Mouse (Mus musculus) small intestine, adult 2 months (tissue): ENCODE measurements around the gene Bst2.

Experiments used
- CTCF ChIP-seq: fragments of 200-500 bp; IDR thresholded peaks from 2 replicates; pipeline ENCODE4 v1.5.1; 2012; ENCODE audit warnings: low read depth, mild to moderate bottlenecking, control low read depth, inconsistent platforms, low read length, moderate library complexity, mixed read lengths; ENCODE audit not compliant: insufficient replicate concordance, insufficient read length; ENCODE audit errors: extremely low read depth
- POLR2A ChIP-seq: fragments of 200-500 bp; IDR thresholded peaks from 2 replicates; pipeline ENCODE4 v1.6.1; 2012; ENCODE audit warnings: low read depth, mild to moderate bottlenecking, control low read depth, inconsistent platforms, low read length, moderate library complexity

- TF ChIP-seq CTCF (no peak), POLR2A (no peak)
Observed at GRCm38 (mm10) chr8:71486136-71486529, 51.1 kb downstream of the Bst2 start.
